Mouse (Mus musculus): ENCODE measurements at regions not wholly inside any gene's neighbourhood (a gene's known extent, or its start where the extent isn't known, plus 50 kb on each side); places are given as distances from the start of the nearest gene placed in this dataset.

GRCm38 (mm10) chr14:76824066-76824465, 212.5 kb upstream of the Ccdc122 start:
- no peak for ATAC-seq (ENCODE audit: low TSS enrichment)

GRCm38 (mm10) chr14:76822766-76823325, 213.7 kb upstream of the Ccdc122 start:
- no peak for ATAC-seq (ENCODE audit: low TSS enrichment)

- ATAC-seq (ENCODE audit: low TSS enrichment), result no peak
Observed at GRCm38 (mm10) chr14:76821892-76822291, 214.7 kb upstream of the Ccdc122 start.

GRCm38 (mm10) chr14:76821484-76821883, 215.1 kb upstream of the Ccdc122 start:
- ATAC-seq (ENCODE audit: low TSS enrichment), result no peak

GRCm38 (mm10) chr14:76820989-76821388, 215.6 kb upstream of the Ccdc122 start:
- no peak for ATAC-seq (ENCODE audit: low TSS enrichment)

GRCm38 (mm10) chr14:76819690-76820089, 216.9 kb upstream of the Ccdc122 start:
- peak; percentile 79 for ATAC-seq (ENCODE audit: low TSS enrichment)

GRCm38 (mm10) chr14:76818256-76819010, 218.1 kb upstream of the Ccdc122 start:
- ATAC-seq (ENCODE audit: low TSS enrichment), result peak; percentile 54

- no peak for ATAC-seq (ENCODE audit: low TSS enrichment)
Observed at GRCm38 (mm10) chr14:76817189-76817772, 219.3 kb upstream of the Ccdc122 start.

GRCm38 (mm10) chr14:76816666-76817065, 219.9 kb upstream of the Ccdc122 start:
- no peak for ATAC-seq (ENCODE audit: low TSS enrichment)

GRCm38 (mm10) chr14:76812155-76812875, 224.3 kb upstream of the Ccdc122 start:
- ATAC-seq (ENCODE audit: low TSS enrichment), result no peak

- peak; percentile 41; the same call in 1 of the 2 replicates for ATAC-seq (ENCODE audit: low TSS enrichment)
Observed at GRCm38 (mm10) chr14:76810697-76811589, 225.6 kb upstream of the Ccdc122 start.

GRCm38 (mm10) chr14:76810041-76810440, 226.5 kb upstream of the Ccdc122 start:
- no peak for ATAC-seq (ENCODE audit: low TSS enrichment)

- ATAC-seq (ENCODE audit: low TSS enrichment), result no peak
Observed at GRCm38 (mm10) chr14:76809411-76809810, 227.2 kb upstream of the Ccdc122 start.

GRCm38 (mm10) chr14:76805151-76805785, 231.3 kb upstream of the Ccdc122 start:
- no peak for ATAC-seq (ENCODE audit: low TSS enrichment)

- ATAC-seq (ENCODE audit: low TSS enrichment), result peak; percentile 66
Observed at GRCm38 (mm10) chr14:76804447-76805150, 232.0 kb upstream of the Ccdc122 start.

- no peak for ATAC-seq (ENCODE audit: low TSS enrichment)
Observed at GRCm38 (mm10) chr14:76800181-76800580, 236.4 kb upstream of the Ccdc122 start.

- ATAC-seq (ENCODE audit: low TSS enrichment), result no peak
Observed at GRCm38 (mm10) chr14:76799741-76800140, 236.8 kb upstream of the Ccdc122 start.

GRCm38 (mm10) chr14:76798925-76799428, 237.6 kb upstream of the Ccdc122 start:
- ATAC-seq (ENCODE audit: low TSS enrichment), result no peak

GRCm38 (mm10) chr14:76798488-76798887, 238.1 kb upstream of the Ccdc122 start:
- ATAC-seq (ENCODE audit: low TSS enrichment), result no peak

- no peak for ATAC-seq (ENCODE audit: low TSS enrichment)
Observed at GRCm38 (mm10) chr14:76797518-76797917, 239.1 kb upstream of the Ccdc122 start.
